Mouse (Mus musculus): ENCODE measurements around the gene Rundc1. TPM values are rescaled to one million over a fixed set of nuclear protein-coding genes. Genes with fewer than 3 reads are reported as not detected.

Rundc1 gene
- 25.0 and 27.2 TPM in 2 replicates for polyA plus RNA-seq (2012; rRNA removed)

GRCm38 (mm10) chr11:101424925-101425813, at the start of gene Rundc1, which contains the start of gene Ptges3l:
TSS of gene Rundc1 (plus strand) at chr11:101425085.
TSS of gene Ptges3l (minus strand) at chr11:101425333.

GRCm38 (mm10) chr11:101417101-101417855, 7.6 kb upstream of the Rundc1 start, which contains the start of gene Aarsd1:
TSS of gene Aarsd1 (minus strand) at chr11:101417615.

GRCm38 (mm10) chr11:101424105-101424851, 607 bp upstream of the Rundc1 start, which contains the start of gene Gm27029:
TSS of gene Gm27029 (minus strand) at chr11:101424796.

GRCm38 (mm10) chr11:101442127-101442693, 17.3 kb downstream of the Rundc1 start, which contains the start of gene Rpl27:
TSS of gene Rpl27 (plus strand) at chr11:101442298.

GRCm38 (mm10) chr11:101448274-101448746, 23.4 kb downstream of the Rundc1 start, which contains the start of gene Ifi35:
TSS of gene Ifi35 (plus strand) at chr11:101448407.

GRCm38 (mm10) chr11:101464211-101465100, 39.6 kb downstream of the Rundc1 start, which contains the start of gene Rnd2:
TSS of gene Rnd2 (plus strand) at chr11:101464999.

GRCm38 (mm10) chr11:101465869-101466551, 41.1 kb downstream of the Rundc1 start, which contains the start of gene Vat1:
TSS of gene Vat1 (minus strand) at chr11:101466230.

Other genes starting within 250 kb of the Rundc1 start
- 8.8 and 15.4 TPM in 2 replicates for gene Ccr10, start 249.6 kb upstream of the Rundc1 start, polyA plus RNA-seq (2012; rRNA removed)
- 32.4 and 34.9 TPM in 2 replicates for gene Ezh1, start 198.6 kb upstream of the Rundc1 start, polyA plus RNA-seq (2012; rRNA removed)
- 35.2 and 41.7 TPM in 2 replicates for gene Ramp2, start 179.1 kb upstream of the Rundc1 start, polyA plus RNA-seq (2012; rRNA removed)
- 115 and 129 TPM in 2 replicates for gene Vps25, start 171.4 kb upstream of the Rundc1 start, polyA plus RNA-seq (2012; rRNA removed)
- gene Wnk4, start 164.5 kb upstream of the Rundc1 start, polyA plus RNA-seq (2012; rRNA removed), result 22.2 and 23.9 TPM in 2 replicates
- 0.54 and 0.91 TPM in 2 replicates for gene Cntd1, start 146.1 kb upstream of the Rundc1 start, polyA plus RNA-seq (2012; rRNA removed)
- gene Coa3, start 146.0 kb upstream of the Rundc1 start, polyA plus RNA-seq (2012; rRNA removed), result 727 and 839 TPM in 2 replicates
- gene Becn1, start 122.8 kb upstream of the Rundc1 start, polyA plus RNA-seq (2012; rRNA removed), result 101 and 135 TPM in 2 replicates
- gene Psme3, start 108.9 kb upstream of the Rundc1 start, polyA plus RNA-seq (2012; rRNA removed), result 31.2 and 34.3 TPM in 2 replicates
- 5.0 and 5.5 TPM in 2 replicates for gene Aoc2, start 100.0 kb upstream of the Rundc1 start, polyA plus RNA-seq (2012; rRNA removed)
- gene Aoc3, start 94.5 kb upstream of the Rundc1 start, polyA plus RNA-seq (2012; rRNA removed), result 22.5 and 22.8 TPM in 2 replicates
- not detected in 2 replicates for gene G6pc, start 57.5 kb upstream of the Rundc1 start, polyA plus RNA-seq (2012; rRNA removed)
- gene Aarsd1, start 7.5 kb upstream of the Rundc1 start, polyA plus RNA-seq (2012; rRNA removed), result 15.9 and 18.9 TPM in 2 replicates
- gene Gm27029, start 289 bp upstream of the Rundc1 start, polyA plus RNA-seq (2012; rRNA removed), result 0.09 and 0.55 TPM in 2 replicates
- 4.5 TPM in 2 replicates for gene Ptges3l, start 248 bp downstream of the Rundc1 start, polyA plus RNA-seq (2012; rRNA removed)
- 403 and 499 TPM in 2 replicates for gene Rpl27, start 17.2 kb downstream of the Rundc1 start, polyA plus RNA-seq (2012; rRNA removed)
- 30.8 and 40.3 TPM in 2 replicates for gene Ifi35, start 23.3 kb downstream of the Rundc1 start, polyA plus RNA-seq (2012; rRNA removed)
- gene Rnd2, start 39.9 kb downstream of the Rundc1 start, polyA plus RNA-seq (2012; rRNA removed), result 9.7 and 11.0 TPM in 2 replicates
- gene Vat1, start 41.1 kb downstream of the Rundc1 start, polyA plus RNA-seq (2012; rRNA removed), result 121 and 128 TPM in 2 replicates
- gene Brca1, start 126.9 kb downstream of the Rundc1 start, polyA plus RNA-seq (2012; rRNA removed), result 0.79 and 0.83 TPM in 2 replicates
- gene Nbr1, start 127.1 kb downstream of the Rundc1 start, polyA plus RNA-seq (2012; rRNA removed), result 121 and 137 TPM in 2 replicates
- gene Tmem106a, start 157.2 kb downstream of the Rundc1 start, polyA plus RNA-seq (2012; rRNA removed), result 36.5 and 54.6 TPM in 2 replicates
- gene Gm11634, start 174.2 kb downstream of the Rundc1 start, polyA plus RNA-seq (2012; rRNA removed), result not detected in 2 replicates
- gene Rdm1, start 202.1 kb downstream of the Rundc1 start, polyA plus RNA-seq (2012; rRNA removed), result 18.5 and 22.8 TPM in 2 replicates
- gene Arl4d, start 240.5 kb downstream of the Rundc1 start, polyA plus RNA-seq (2012; rRNA removed), result 16.9 and 21.0 TPM in 2 replicates

Measured in colon, adult 2 months (tissue).